Mouse (Mus musculus): ENCODE data around the gene 2810459M11Rik.

2810459M11Rik gene

DNA sequence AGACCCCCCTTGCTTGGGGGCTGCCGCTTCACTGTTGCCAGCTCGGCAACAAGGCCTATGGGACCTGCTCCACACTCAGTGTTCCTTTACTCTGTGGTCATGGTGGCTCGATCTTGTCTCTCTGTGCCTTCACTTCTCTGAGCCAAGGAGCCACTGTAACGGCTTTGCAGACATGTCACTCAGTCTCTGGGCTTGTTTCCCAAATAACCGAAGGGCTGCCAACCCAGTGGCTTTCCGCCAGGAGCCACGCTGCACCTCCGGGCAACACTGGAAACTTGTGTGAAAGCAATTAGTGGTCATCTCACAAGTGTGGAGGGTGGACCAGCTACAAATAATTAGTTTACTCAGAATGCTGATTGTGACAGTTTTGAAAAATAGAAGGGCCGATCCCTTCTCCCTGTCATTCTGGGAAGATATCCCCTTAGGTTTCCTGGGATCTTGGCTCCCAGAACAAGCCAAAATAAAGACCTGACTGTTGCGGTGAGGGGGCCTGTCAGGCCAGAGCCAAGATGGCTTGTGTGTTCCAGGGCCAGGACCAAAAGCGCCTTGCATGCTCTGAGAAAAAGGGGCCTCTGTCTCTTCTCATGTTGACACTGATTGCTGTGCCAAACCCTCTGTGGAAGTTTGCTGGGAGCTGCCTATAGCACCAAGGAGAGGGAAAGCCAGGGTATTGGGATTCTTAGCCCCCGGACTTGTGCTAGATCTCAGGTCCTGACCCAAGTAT, 7.7 kb downstream of the 2810459M11Rik start:
- no peak for DNase-seq

DNA sequence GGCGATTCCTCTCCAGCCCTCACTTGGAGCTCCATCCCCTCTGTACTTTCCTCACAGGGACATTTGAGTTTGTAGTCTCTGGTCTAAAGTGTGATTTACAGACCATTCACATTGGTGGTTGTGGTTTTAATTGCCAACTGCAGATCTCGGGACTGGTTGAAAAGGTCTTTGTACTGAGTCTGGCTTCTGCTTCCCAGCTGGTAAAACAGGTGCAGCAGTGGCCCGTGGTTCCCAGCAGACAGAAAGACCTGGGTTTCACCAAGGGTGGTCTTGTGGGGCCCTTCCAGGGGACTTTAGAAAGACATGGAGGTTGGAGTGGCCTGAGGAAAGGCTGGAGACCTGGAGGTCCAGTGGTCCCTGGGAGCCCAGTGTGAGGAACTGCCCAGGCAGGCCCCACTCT, 9.3 kb downstream of the 2810459M11Rik start:
- DNase-seq, result no peak

DNA sequence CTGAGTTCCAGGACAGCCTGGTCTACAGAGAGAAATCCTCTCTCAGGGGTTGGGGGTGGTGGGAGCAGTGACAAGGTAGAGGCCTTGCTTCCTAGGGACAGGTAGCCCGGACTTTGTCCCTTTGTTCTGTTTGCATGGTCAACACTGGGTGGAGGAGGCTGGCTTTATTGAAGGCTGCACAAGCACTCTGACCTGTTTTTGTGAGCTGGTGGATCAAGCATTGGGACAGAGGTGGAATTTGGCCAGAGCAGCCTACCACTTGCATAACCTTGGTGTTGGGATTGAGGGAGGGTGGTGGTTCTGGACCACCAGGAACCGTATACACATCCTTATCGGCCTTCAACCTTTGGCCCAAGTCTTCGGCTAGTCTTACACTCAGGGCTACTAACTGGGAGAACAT, 10.6 kb downstream of the 2810459M11Rik start:
- DNase-seq, result no peak

DNA sequence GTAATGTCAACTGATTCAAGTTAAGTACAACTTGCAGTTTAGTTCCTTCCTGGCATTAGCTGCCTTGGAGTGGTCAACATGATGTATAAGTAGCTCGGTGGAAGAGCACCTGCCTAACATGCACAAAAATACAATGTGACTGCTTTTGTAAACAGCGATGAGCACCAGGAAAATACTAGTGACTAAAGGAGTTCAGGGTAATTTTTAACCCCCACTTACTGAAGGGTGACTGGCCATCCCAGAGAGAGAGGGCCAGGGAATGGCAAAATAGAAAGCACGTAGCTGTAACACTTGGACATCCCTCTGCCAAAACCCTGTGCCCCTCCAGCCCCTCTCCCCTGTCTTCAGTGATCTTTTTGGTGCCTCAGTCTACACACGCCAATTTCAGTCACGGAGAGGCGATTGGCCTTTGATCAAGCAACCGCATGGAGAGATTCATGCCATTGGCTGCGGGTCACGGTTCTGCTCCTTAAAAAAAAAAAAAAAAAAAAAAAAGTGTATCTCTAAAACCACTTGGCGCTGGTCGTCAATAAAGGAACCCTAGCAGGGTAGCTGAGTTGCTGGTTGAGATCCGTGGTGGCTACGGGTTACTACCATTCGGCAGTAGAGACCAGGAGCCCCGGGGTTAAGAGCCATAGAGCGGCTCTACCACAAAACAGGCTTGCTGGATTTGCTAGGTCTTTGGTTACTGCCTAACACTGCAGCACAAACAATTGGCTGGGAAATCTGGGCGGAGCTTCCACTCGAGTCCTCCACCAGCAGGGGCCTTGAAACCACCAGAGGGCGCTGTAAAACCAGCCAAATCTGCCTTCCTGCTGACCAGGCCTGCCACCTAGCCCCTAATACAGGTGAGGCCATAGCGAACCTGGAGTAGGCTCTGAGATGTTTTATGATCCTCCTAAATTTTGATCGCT, 13.4 kb downstream of the 2810459M11Rik start:
- DNase-seq, result peak; percentile 88

DNA sequence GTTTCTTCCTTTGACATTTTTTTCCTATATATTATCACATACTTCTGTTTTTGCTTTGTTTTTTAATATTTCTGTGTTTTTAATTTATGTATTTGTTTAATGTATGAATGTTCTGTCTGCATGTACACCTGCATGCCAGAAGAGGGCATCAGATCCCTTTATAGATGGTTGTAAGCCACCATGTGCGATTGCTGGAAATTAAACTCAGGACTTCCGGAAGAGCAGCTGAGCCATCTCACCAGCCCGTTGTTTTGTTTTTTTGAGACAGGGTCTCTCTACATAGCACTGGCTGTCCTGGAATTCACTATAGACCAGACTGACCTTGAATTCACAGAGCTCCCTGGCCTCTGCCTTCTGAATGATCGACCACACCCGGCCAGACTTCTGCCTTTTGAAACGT, 16.9 kb downstream of the 2810459M11Rik start:
- no peak for DNase-seq

DNA sequence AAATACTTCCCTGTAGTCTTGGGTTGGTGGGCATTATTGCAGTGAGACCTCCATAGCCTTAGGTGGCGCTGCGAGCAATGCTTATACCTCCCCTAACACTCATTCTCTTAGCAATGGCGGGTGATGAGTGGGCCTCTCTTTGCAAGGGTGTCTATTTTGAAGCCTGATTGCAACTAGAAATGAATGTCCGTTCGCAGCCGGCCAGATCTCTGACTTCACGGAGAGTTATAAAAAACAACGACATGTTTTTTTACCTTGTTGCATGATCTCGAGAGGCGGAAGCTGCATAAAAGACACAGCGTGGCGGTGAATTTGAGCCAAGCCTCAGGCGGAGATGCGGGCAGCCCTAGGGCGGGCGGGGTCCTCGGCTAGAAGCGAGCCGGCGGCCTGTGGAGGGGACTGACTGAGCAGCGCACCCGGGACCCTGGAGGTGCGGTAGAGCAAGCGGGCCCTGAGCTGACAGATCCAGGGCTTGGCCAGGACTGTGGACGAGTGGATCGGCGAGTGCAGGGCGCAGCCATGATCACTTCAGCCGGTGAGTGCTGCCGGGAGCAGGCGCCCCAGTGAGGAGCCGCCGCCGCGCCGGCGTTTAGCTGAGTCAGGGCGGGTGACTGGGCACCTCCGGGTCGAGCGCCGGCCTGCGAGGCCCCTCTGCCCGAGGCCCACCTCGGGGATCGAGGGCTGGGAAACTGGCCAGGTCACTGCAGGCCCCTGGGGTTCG, 18.8 kb downstream of the 2810459M11Rik start, which contains the start of gene Psmd1:
Gene Psmd1, plus strand, starts transcription at position 117 of the 721 bp plus-strand sequence.
- peak; percentile 87 to 90 for DNase-seq

DNA sequence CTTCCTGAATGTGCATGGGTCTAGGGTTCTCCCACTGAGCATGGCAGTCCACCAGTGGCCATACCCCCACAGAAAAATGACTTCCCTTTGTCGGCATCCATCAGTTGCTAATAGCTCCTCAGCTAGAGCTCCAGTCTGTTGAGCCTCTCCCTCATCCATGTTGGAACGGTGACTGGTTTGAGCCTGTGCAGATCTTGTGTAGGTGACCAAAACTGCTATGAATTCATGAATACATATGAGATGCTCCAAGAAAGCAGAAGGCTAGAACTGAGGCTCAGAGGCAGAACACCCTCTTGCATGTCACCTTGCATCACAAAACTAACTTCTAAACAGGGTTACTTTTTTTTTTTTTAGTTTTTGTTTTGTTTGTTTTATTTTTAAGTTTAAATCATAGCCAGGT, 30.9 kb downstream of the 2810459M11Rik start:
- no peak for DNase-seq

DNA sequence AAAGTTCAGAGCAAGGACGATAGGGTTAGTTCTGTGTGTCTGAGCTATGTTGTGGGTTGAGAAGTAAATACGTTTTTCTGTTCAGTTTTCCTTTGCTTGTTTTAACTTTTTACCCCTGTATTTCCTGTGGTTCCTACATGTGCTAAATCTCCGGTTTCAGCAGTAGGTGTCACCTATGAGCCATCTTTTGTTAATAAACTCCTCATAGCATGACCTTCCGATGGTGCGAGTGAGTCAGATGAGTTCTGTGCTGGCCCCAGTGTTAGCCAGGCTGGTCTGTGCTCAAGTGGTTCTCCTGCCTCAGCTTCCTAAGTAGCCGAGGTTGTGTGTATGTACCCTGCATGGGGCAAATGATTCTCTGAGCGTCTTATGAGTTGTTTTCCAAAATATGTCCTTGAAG, 48.8 kb downstream of the 2810459M11Rik start:
- no peak for DNase-seq

DNA sequence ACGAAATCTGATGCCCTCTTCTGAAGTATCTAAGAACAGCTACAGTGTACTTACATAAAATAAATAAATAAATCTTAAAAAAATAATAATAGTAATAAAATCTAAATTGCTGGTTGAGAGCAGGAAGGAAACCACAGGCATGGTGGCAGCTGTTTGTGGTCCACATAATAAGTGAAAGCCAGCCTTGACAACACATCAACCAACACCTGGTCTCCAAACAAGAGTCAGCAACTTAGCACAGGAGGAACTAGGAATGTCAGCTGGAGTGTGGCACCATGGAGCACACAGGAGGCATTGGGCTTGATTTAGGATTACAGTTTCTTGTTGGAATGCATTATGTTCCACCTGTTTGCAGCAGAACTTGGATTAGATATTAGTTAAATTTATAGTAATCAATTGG, 59.4 kb downstream of the 2810459M11Rik start:
- no peak for DNase-seq

Measured in thymus, postnatal 36 days (tissue).